Mouse (Mus musculus) ES-E14 (cell line): ENCODE data around the gene Spic. TPM values are rescaled to one million over a fixed set of nuclear protein-coding genes. Genes with fewer than 3 reads are reported as not detected.

Experiments used
- DNase-seq: peaks from one replicate; pipeline ENCODE4 v3.0.0-alpha.2; 2013; ENCODE audit warnings: low read depth, low spot score
- H3K27ac ChIP-seq: 2 replicates; pipeline ENCODE4 v1.5.1; 2012; ENCODE audit warnings: low read depth, mild to moderate bottlenecking, low read length, moderate library complexity, mixed read lengths; ENCODE audit not compliant: poor library complexity, insufficient read depth, severe bottlenecking
- H3K36me3 ChIP-seq: 2 replicates; pipeline ENCODE4 v1.6.1; 2012; ENCODE audit warnings: mild to moderate bottlenecking, low read length, moderate library complexity, mixed read lengths; ENCODE audit not compliant: control insufficient read depth, poor library complexity, insufficient read depth, severe bottlenecking
- H3K4me1 ChIP-seq, 2 experiments: fragments of 150-350 bp in 1 of 2; sonication (generic) in 1 of 2; 2 replicates each; pipeline ENCODE4 v1.6.1; 2012; ENCODE audit warnings: low read length in 2 of 2, mild to moderate bottlenecking in 1 of 2, mixed read lengths in 1 of 2; ENCODE audit not compliant: control insufficient read depth in 2 of 2, insufficient read depth in 2 of 2, poor library complexity in 1 of 2
- H3K4me3 ChIP-seq, 2 experiments: fragments of 150-350 bp in 1 of 2; sonication (generic) in 1 of 2; 2 replicates each; pipeline ENCODE4 v1.5.1; 2012; ENCODE audit warnings: low read length in 2 of 2, low read depth in 1 of 2, mild to moderate bottlenecking in 1 of 2, mixed read lengths in 1 of 2; ENCODE audit not compliant: insufficient read depth in 1 of 2, poor library complexity in 1 of 2, severe bottlenecking in 1 of 2
- H3K9ac ChIP-seq: 2 replicates; pipeline ENCODE4 v1.6.1; 2012; ENCODE audit warnings: low read depth, mild to moderate bottlenecking, low read length, mixed read lengths; ENCODE audit not compliant: poor library complexity, insufficient read depth, severe bottlenecking
- H3K9me3 ChIP-seq: fragments of 150-350 bp; sonication (generic); 2 replicates; pipeline ENCODE4 v1.6.1; 2012; ENCODE audit warnings: low read depth, mild to moderate bottlenecking, low read length; ENCODE audit not compliant: control insufficient read depth, insufficient read depth
- CHD2 ChIP-seq: IDR thresholded peaks from 2 replicates; pipeline ENCODE4 v1.6.1; 2014; ENCODE audit warnings: mild to moderate bottlenecking, low read depth, low read length, inconsistent platforms
- HCFC1 ChIP-seq: IDR thresholded peaks from 2 replicates; pipeline ENCODE4 v1.6.1; 2012; ENCODE audit warnings: low read length, inconsistent platforms, borderline replicate concordance; ENCODE audit not compliant: insufficient read depth
- MAFK ChIP-seq: IDR thresholded peaks from 2 replicates; pipeline ENCODE4 v1.6.1; 2014; ENCODE audit warnings: mild to moderate bottlenecking, low read depth, low read length, inconsistent platforms; ENCODE audit not compliant: insufficient read depth
- ZC3H11A ChIP-seq: IDR thresholded peaks from 2 replicates; pipeline ENCODE4 v1.6.1; 2012; ENCODE audit warnings: low read depth, mild to moderate bottlenecking, inconsistent platforms, low read length, borderline replicate concordance
- ZNF384 ChIP-seq: IDR thresholded peaks from 2 replicates; pipeline ENCODE4 v1.6.1; 2012; ENCODE audit warnings: low read depth, low read length, inconsistent platforms
- in situ Hi-C, 2 experiments: fragments of 600-800 bp; cut with MboI; formaldehyde crosslinking; loops; one replicate each; pipeline ENCODE4 v1.15.1; 2025; ENCODE audit warnings: low sequenced_read_pairs in 2 of 2, inconsistent platforms in 1 of 2; ENCODE audit not compliant: unreplicated experiment in 2 of 2
- total RNA-seq: library from RNA; depleted of rRNA; stranded (reverse); fragments of 300-350 nt; gene quantifications from 2 replicates; pipeline ENCODE4 v1.2.3, GENCODE M21; 2012

The Spic gene
- total RNA-seq, 1 experiment: 4.1 TPM

DNA sequence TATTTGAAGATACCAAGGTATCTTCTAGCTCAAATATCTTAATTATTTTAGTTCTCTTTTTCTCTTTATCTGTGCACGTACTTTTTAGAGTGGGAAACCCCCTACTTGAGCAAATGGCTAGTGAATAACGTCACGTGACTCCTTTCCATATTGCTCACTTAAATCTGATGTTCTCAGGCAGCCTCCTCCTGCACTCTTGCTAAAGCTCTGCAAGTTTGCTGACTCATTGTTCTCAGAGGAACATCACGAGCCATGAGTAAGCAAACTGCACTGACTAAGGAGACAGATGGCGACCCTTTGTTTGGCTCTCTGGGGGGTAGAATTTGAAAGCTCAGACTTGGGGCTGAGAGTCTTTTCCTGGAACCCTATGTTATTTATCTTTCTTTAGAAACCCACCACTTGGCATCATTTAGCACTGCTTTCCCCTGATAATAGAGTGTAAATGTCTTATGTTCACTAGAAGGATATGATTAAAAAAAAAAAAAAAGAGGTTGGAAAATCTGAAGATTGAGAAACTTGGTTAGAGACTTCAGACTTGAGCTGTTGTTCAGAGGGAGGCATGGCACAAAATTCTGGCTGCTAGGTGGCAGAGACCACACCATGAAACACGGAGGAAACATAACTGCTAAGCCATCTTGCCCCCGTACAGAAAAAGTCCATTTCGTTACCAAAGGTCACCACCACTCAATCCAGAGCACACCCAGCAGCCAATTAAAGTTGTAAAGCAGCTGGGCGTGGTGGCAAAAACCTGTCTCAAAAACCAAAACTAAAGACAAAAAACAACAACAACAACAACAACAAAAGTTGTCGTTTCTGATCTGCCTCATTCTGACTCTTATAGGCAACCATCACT is 24.1 kb upstream of the Spic start:
- Histone ChIP-seq H3K4me3 (no peak overlapping the region), H3K36me3 (no peaks in the 10 kb centered on the region), H3K4me1 (peaks cover 3 to 21% of the 10 kb centered on the region in 2 experiments; a peak in 3 of 4 replicates), H3K27ac (peak overlapping the region; percentile 83), H3K9ac (no peak overlapping the region), H3K9me3 (no peaks in the 10 kb centered on the region)
- TF ChIP-seq HCFC1 (no peak), CHD2 (peak; percentile 60), MAFK (peak; percentile 100), ZNF384 (peak; percentile 61), ZC3H11A (no peak)
- in situ Hi-C loops: no loop called here
- peak; percentile 75 for DNase-seq

DNA sequence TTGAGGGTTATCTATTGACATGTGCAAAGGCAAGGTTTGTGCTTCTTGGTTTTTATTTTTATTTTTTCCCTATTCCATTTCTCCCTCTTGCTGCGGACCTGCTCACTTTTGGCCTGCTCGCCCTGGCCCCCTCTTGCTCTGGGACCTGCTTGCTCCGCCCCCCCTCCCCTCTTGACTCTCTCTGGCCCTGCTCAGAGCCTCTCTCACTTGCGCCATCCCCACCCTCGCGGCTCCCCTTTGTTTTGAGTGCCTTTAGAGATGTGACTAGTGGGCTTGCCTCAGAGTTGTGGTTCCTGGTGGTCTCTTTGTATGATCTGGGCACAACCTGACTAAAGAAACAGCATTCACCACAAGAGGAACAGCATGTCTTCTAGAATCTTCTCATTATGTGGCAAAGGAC is 16.1 kb upstream of the Spic start:
- H3K4me1 ChIP-seq: peaks cover 2 to 12% of the 10 kb centered on the region in 2 experiments; a peak in 2 of 4 replicates
- H3K4me3 ChIP-seq: no peak overlapping the region
- no peaks in the 10 kb centered on the region for H3K9me3 ChIP-seq
- in situ Hi-C loops: no loop called here
- DNase-seq: no peak
- no peak overlapping the region for H3K9ac ChIP-seq
- TF ChIP-seq ZNF384: no peak
- TF ChIP-seq ZC3H11A: no peak
- TF ChIP-seq HCFC1: no peak
- TF ChIP-seq CHD2: no peak
- no peak for TF ChIP-seq MAFK
- no peak overlapping the region for H3K27ac ChIP-seq
- no peaks in the 10 kb centered on the region for H3K36me3 ChIP-seq

DNA sequence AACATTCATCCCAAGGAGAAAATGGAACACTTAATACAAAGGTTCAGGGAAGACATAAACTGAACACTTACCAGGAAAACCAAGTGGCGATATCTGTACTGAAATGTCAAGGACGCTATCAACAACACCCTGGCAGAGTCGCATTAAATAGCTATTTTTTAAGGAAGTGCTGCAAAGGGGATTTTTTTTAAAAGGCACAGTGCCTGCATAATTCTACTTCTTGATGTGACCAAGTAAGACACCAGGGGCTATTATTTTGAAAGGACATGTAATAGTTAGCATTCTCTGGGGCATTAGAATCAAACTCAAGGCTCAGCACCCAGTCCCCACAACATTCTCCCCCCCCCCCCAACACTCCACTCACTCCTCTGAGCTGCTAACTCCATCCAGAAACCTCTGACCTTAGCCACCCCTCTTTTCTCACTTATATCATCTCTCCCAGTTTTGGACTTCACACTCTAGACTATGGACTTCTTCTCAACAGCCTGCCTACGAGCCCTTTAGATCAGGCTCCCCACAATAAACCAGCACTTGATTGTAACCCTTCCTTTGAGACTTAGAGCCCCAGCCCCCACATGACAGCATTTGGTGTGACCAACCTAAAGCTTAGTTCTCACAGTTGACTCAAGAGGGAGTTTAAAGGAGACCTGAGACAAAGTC is 1.8 kb downstream of the Spic start:
- H3K4me3 ChIP-seq: no peak overlapping the region
- TF ChIP-seq MAFK (no peak), HCFC1 (no peak), CHD2 (no peak), ZNF384 (no peak), ZC3H11A (no peak)
- H3K9me3 ChIP-seq: no peaks in the 10 kb centered on the region
- no peaks in the 10 kb centered on the region for H3K36me3 ChIP-seq
- no peak overlapping the region for H3K27ac ChIP-seq
- DNase-seq: no peak
- no peak overlapping the region for H3K9ac ChIP-seq
- in situ Hi-C loops: no loop called here
- H3K4me1 ChIP-seq: peaks cover 4 to 10% of the 10 kb centered on the region in 2 experiments; a peak in 2 of 4 replicates

DNA sequence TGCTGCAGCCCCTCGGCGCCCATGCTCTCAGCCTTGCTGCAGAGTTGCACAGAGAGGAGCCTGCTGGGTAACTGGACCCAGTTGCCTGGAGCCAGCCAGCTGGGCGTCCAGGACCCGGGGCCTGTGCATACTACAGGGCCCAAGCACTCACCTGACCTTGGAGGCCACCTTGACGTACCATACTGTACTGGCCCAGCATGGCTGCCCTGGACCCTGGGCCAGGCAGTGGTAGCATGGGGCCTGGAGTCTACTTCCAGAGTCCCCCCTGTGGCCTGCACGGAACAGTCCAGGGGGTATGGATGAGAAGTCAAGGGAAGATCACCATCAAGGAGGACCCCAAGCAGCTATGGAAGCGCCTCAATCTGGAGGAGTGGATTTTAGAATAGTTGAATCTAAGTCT is 12.0 kb downstream of the Spic start:
- Histone ChIP-seq H3K27ac (no peak overlapping the region), H3K36me3 (no peaks in the 10 kb centered on the region), H3K9me3 (no peaks in the 10 kb centered on the region), H3K9ac (no peak overlapping the region), H3K4me3 (no peak overlapping the region), H3K4me1 (peaks cover 0 to 7% of the 10 kb centered on the region in 2 experiments; a peak in 2 of 4 replicates)
- in situ Hi-C loops: no loop called here
- DNase-seq: no peak
- TF ChIP-seq HCFC1 (no peak), MAFK (no peak), CHD2 (no peak), ZC3H11A (no peak), ZNF384 (no peak)
